Mouse (Mus musculus) lung, postnatal 4 days (tissue): ENCODE results near the gene Sdhb.
A peak's percentile ranks its signal among the peaks of the same experiment; 100 is the strongest.

Experiments
- DNase-seq, 2 experiments: peaks; one replicate each; pipeline ENCODE4 v3.0.0; 2021

The Sdhb gene

DNA sequence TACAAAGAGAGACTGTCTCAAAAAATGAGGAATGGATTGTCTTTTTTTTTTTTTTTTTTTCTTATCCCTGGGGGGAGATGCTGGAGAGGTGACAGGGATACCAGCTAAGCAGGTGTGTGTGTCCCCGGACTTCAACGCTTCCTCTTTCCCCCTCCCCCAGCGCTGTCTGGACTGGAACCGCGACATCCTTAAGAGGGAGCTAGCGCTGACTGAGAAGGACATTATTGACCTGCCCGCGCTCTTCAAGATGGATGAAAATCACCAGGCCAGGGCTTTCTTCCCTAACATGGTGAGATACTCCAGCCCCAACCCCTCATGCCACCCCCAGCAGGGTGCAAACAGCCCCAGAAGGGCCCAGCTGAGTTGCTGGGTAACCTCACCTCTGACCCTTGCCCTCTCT lies 12.0 kb upstream of the Sdhb start:
- no peak for DNase-seq

- DNase-seq, result no peak
Observed at GRCm38 (mm10) chr4:140949616-140950015, 11.4 kb upstream of the Sdhb start.

DNA sequence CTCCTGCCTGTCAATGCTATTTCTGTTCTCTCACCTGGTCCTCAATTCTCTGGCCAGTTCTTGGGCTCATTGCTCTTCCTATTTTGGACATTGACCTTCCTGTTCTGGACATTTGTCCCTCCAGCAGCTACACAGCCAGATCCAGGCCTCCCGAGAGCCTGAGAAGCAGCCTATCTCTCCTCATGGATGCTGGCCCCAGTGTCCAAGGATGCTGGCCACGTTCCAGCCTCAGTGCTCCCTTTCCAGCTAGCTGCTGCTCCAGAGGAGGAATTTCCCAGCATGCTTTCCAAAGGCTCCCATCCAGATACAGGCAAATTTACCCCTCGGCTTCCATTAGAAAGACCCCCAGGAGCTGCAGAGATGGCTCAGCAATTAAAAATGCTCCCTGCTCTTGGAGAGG lies 10.4 kb upstream of the Sdhb start:
- DNase-seq, result no peak

DNA sequence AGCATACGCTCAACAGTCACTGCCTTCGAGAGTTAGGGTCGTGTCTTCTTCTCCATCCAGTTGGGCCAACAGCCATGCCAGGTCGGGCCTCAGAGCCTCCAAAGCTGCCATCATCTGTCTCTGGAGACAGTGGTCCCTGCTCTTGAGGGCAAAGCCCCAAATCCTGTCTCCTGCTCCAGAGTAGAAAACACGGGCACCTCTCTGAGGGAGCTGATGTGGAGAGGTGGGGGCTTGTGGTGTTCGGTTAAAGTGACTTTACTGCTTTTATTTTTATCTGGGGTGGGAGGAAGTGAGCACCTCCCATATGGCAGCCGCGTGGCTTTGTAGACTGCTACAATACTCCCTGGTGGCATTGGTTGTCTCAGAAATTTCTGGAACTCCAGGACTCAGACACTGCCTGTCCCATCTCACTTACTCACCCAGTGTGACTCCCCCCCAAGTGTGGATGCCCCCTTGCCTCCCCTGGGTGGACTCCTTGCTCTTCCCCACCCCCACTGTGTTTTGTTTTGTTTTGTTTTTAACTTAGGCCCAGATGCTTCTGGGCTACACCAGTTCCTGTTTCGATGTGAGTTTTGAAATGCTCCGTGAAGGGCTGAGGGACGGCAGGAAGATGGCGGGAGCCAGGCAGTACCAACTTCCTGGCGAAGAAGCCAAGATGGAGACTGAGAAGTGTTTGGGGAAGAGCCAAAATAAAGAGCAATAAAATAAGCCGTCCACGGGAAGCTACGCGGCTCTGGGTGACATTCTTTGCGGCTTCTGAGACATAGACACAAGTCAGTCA lies 9.0 kb upstream of the Sdhb start:
- no peak for DNase-seq

DNA sequence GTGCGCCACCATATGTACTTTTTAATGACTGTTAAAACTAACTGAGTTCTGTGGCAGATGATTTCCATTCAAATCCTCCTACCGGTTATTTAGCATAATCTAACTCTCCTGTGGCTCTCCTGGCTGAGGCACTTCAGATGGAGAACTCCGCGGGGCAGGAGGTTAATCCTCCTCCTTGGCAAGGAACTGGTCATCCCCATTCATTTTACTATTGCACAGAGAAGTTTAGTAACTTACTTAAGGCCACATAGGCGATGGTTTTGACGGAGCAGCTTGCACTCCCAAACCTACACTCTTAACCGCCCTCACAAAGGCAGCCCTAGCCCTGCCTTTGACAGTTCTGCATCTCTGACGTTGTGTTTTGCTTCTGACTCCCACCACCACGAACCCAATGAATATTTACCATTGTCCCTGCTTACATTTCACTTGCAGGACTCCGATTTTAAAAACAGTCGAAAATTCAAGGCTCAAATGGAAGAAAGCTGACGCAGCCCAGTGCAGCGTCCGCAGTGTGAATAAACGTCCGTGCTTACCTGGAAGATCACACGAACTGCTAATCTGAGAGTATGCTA lies 3.8 kb upstream of the Sdhb start:
- DNase-seq, result no peak

DNA sequence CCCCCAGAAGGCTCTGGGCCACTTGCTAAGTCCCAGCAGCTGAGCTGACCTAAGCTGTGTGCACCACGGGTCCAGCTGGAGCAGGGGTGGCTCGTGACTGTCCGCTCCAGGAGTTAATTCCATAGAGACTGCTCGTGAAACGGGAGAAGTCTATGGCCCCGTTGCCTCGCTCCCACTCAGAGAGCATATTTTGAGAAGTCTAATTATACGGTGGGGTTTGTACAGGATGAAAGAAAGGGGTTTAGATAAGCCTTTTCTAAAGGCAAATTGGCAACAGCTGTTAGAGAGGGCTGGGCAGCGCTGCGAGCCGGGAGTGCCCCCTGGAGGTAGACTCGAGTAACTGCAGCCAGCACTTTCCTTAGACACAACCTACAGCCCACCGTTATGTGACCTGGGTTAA lies 3.3 kb upstream of the Sdhb start:
- peak; percentile 61 to 85 for DNase-seq

GRCm38 (mm10) chr4:140958319-140958718 lies 2.7 kb upstream of the Sdhb start:
- DNase-seq, result no peak

DNA sequence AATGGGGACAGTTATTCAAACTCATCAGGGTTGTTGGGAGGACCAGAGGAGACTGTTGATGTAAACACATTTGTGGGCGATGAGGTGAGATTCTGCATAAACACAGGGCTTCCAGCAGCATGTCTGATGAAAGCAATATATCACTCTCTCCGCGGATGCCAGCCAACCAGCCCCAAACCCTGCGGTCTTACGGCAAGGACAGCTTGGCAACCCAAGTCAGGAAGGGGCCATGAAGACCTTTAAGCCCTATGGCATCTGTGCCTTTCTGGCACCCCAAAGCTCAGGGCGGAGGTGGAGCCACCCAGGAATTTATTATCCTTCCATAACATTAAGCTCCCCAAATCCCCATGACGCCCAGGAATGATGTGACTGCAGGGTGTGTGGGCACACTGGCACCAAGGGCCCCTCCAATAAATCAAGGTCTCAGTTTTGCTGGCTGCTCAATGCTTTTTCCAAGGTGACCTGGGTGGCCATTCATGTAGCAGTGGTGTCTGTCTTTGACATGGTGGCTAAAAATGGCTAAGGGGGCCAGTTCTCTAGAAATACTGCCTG lies 1.8 kb upstream of the Sdhb start:
- no peak for DNase-seq

- DNase-seq, result peak in 1 of 2 experiments; percentile 5
Observed at GRCm38 (mm10) chr4:140959715-140960479, 1.1 kb upstream of the Sdhb start.

GRCm38 (mm10) chr4:140961467-140962206 lies 634 bp downstream of the Sdhb start:
- DNase-seq, result no peak

DNA sequence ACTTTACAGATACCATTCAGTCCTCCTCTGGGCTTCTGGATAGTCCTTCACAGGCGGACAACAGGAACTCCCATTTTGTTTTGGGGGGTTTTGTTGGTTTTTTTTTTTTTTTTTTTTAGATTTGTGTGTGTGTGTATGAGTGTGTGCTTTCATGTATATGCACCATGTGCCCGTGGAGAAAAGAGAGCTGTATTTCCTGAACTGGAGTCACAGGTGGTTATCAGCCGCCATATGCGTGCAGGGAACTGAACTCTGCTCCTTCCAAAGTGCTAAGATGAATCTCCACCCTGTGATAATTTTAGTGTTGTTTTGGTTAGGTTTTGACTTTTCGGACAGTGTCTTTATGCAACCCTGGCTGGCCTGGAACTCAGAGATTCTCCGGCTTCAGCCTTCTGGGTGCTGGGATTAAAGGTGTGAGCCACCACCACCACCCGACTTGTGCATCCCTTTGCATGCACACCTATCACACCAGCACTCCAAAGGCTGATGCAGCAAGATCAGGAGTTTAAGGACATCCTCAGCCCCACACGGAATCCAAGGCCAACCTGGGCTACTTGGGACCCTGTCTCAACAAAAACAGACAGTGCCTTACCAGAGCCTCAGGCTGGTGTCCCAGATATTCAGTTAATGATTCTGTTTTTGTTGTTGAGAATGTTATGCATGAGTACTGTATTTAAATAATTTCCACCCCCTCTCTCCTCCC lies 1.4 kb downstream of the Sdhb start:
- DNase-seq, result no peak

DNA sequence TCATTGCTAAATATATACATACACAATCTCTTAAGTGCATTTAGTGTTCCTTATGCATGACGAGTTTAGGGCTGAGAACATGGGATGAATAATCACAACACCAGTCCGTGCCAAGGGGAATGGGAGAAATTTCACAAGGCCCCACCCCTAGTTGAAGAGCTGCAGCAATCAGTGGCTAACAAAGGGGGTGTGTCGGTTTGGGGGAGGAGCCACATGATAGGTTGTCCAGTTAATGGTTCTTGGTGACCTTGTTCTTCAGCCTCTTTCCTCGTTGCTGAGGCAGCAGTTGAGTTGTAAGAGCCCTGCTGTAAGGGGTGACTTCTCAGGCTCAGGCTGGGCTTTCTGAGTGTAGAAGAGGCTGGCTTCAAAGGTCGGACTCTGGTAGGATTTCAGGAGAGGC lies 1.9 kb downstream of the Sdhb start:
- peak; percentile 64 to 65 for DNase-seq

DNA sequence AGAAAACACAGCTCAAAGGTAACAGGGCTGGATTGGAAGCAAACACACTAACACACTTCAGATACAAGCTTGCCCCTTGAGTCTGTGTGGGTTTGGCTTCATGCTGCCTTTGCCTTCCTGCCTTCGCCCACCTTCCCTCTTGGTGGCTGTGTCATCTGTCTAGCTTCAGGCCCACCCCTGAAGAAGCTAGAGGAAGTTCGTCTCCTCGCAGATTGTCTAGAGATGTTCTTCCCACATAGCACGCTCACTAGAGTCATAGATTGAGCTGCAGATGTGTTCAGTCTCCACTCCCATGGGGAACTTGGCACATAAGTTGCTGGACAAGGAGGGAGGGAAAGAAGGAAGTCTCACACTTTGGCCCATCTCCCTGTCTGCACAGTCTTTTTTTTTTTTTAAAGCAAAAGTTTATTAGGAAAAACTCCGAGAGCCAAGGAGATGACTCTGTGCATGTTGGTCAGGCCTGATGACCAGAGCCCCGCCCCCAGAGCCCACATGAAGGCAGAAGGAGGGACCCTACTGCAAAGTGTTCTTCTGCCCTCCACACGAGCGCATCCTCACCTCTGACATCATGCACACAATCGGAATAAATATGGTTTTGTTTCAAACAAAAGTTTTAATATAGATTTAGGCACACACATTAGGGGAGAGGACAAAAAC lies 3.1 kb downstream of the Sdhb start:
- DNase-seq, result peak in 1 of 2 experiments; percentile 40

DNA sequence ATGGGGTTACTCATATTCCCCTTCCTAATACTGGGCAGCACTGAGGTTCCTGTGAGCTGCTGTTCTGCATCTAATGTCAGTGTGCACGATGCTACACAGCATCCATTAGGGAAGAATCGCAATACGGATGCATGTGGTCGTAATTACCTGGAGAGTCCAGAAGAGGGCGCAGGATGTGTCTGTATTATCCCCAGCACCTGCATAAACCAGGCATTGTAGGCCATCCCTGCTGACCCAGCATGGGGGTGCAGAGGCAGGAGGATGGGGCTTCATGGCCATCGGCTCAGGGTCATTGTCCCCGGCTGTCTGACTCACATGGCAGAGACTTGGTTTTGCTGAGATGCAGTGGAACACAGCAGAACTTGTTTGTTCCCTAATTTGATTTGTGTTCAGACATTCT lies 3.6 kb downstream of the Sdhb start:
- DNase-seq, result peak; percentile 62 to 81

DNA sequence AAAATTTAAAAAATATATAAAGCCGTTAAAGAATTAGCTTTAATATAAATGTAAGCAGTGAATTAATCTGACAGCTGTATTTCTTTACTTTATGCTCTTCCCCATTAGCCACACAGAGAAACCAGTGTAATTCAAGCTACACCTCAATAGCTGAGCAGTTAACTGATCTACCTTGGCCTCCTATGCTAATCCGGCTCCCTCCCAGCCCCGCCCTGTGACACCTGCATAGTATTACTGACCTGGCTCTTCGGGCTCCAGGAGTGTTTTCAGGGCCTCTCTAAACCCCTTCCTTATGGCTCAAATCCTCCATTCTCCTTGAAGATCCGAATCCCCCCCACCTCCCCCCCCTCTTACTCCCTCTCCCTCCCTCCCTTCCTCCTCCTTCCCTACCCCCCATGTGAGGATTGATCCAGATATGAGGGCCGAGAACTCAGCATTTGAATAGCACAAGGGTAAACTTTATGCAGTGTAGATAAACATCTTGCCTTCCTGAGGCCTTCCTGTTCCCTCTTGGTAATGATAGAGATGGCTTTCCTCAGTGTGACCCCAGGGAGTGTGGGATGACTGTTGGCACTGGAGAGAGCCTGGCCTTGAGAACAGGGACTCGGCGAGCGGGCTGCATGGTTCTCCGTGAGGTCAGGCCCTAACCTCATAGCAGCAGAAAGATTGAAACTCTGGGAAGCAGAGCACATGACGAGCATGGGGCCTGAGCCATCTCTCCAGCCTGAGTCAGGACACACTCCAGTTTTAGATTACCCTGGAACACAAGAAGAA lies 6.6 kb downstream of the Sdhb start:
- peak in 1 of 2 experiments; percentile 30 for DNase-seq

DNA sequence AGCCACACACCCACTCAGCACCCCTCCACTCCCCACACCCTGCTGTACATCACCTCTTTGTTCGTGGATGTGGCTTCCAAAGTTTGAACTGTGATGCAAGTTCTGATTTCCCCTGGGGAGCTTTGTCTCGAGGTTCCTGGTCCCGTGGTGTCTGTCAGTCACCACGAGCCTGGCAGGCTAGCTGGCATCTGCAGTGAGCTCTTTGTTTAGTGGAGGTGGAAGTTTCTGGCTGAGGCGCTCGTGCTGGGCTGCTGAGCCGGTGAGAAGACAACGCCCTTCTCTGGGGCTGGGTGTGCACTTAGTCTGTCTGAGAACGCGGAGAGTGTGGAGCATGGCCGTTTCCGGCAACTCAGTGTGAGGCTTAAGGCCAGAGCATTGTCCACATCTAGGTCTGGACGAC lies 10.7 kb downstream of the Sdhb start:
- DNase-seq, result peak in 1 of 2 experiments; percentile 22

DNA sequence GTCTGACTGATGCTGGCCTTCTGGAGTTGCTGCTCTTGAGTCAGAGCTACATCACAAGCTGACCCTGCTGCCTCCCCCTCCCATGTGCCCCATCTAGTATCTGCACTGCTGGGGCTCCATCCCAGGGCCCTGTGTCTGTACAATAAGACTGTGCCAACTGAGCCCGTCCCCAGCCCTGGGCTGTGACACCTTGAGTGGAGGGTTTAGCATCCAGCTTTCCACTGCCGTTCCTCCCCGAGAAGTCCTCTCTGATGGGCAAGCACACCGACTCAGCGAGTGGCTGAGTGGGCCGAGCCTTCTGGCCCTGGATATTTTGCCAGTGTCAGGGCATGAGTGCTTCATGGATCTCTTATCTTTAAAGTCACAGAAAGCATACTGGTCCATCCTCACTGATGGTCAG lies 13.4 kb downstream of the Sdhb start:
- DNase-seq, result no peak

DNA sequence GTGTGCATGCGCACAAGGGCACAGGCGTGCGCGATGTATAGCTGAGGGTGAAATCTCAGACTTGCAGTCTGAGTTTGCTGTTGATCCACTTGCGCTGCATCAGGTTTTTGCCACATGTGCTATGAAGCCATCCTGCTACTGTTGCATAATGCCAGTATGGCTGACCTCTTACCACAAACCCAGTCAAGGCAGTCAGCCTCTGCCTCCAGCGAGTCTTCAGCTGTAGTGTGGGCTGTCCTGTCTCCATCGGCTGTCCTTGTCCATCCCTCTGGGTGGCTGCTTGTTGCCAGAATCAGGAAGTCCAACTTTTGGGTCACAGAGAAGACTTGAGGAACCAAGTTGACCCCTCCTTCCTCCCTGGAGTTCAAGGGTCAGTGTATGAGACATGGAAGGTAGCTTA lies 14.4 kb downstream of the Sdhb start:
- peak in 1 of 2 experiments; percentile 37 for DNase-seq

GRCm38 (mm10) chr4:140977278-140977677 lies 16.3 kb downstream of the Sdhb start:
- DNase-seq, result peak in 1 of 2 experiments; percentile 4

GRCm38 (mm10) chr4:140977886-140978692 lies 17.1 kb downstream of the Sdhb start:
- DNase-seq, result no peak
